Mouse (Mus musculus) liver, postnatal 0 days (tissue): Measurements from ENCODE around the gene Derl3. TPM values are rescaled to one million over a fixed set of nuclear protein-coding genes. Genes with fewer than 3 reads are reported as not detected.

ENCODE experiments used
- ATAC-seq: fragments of 200-750 bp; cut with Nextera tagmentation; 2 replicates; pipeline ENCODE4 v1.8.0; 2017; ENCODE audit warnings: mild to moderate bottlenecking, moderate library complexity
- DNase-seq: peaks from one replicate; pipeline ENCODE4 v3.0.0-alpha.2; 2016
- H3K27ac ChIP-seq: fragments of 300-500 bp; sonication (generic); 2 replicates; pipeline ENCODE4 v1.5.1; 2014; ENCODE audit warnings: antibody characterized with exemption, moderate library complexity, mild to moderate bottlenecking, low read depth
- H3K27me3 ChIP-seq: fragments of 300-500 bp; sonication (generic); 2 replicates; pipeline ENCODE4 v1.6.1; 2014; ENCODE audit warnings: low read length, control low read depth, mixed read lengths; ENCODE audit not compliant: insufficient read depth
- H3K36me3 ChIP-seq: fragments of 300-500 bp; sonication (generic); replicated peaks from 2 replicates; pipeline ENCODE4 v1.6.1; 2014; ENCODE audit warnings: mild to moderate bottlenecking, control low read depth, low read length, moderate library complexity, mixed read lengths; ENCODE audit not compliant: insufficient read depth
- H3K4me1 ChIP-seq: fragments of 300-500 bp; sonication (generic); 2 replicates; pipeline ENCODE4 v1.6.1; 2014; ENCODE audit warnings: antibody characterized with exemption, mild to moderate bottlenecking, control low read depth; ENCODE audit not compliant: insufficient read depth
- H3K4me2 ChIP-seq: fragments of 300-500 bp; sonication (generic); 2 replicates; pipeline ENCODE4 v1.6.1; 2014; ENCODE audit warnings: low read depth, mild to moderate bottlenecking, low read length, moderate library complexity, mixed read lengths
- H3K4me3 ChIP-seq: fragments of 300-500 bp; sonication (generic); 2 replicates; pipeline ENCODE4 v1.5.1; 2014; ENCODE audit warnings: low read depth, low read length
- H3K9ac ChIP-seq: fragments of 300-500 bp; sonication (generic); replicated peaks from 2 replicates; pipeline ENCODE4 v1.6.1; 2014; ENCODE audit warnings: mild to moderate bottlenecking, moderate library complexity
- H3K9me3 ChIP-seq: fragments of 300-500 bp; sonication (generic); 2 replicates; pipeline ENCODE4 v1.6.1; 2016; ENCODE audit warnings: mild to moderate bottlenecking, control low read depth, low read length, mixed read lengths
- CTCF ChIP-seq: sonication (generic); IDR thresholded peaks from 2 replicates; pipeline ENCODE4 v1.5.1; 2016; ENCODE audit warnings: antibody characterized with exemption, low read depth
- EP300 ChIP-seq: IDR thresholded peaks from 2 replicates; pipeline ENCODE4 v1.6.1; 2016; ENCODE audit warnings: antibody characterized with exemption, low read depth, mild to moderate bottlenecking
- WGBS: fragments of 180-500 bp; shearing (Covaris S2); extraction: QIAGEN DNeasy Blood & Tissue Kit; methylation state at CpG from one replicate; pipeline ENCODE4 v1.1.7; 2014; ENCODE audit not compliant: insufficient replicate concordance; 5-methylcytosine and 5-hydroxymethylcytosine counted together
- polyA plus RNA-seq: library from polyadenylated mRNA; unstranded; fragments of >200 nt; fragmentation: Nextera tagmentation; extraction: Ambion mirVana; gene quantifications from 2 replicates; pipeline ENCODE4 v1.2.1, GENCODE M21; 2015

The Derl3 gene
- polyA plus RNA-seq, 1 experiment from 2014 or later = 0.52 TPM

- TF ChIP-seq CTCF = no peak
- TF ChIP-seq EP300 = no peak
- Histone ChIP-seq H3K4me3 (no peak overlapping the region), H3K9ac (no peak overlapping the region), H3K4me1 (peaks cover 36% of the 10 kb centered on the region), H3K9me3 (no peaks in the 10 kb centered on the region), H3K36me3 (peaks cover 9% of the 10 kb centered on the region), H3K4me2 (no peak overlapping the region), H3K27ac (no peak overlapping the region), H3K27me3 (no peaks in the 10 kb centered on the region)
- ATAC-seq = no peak
- 76% methylated on average over 9 of the region's 9 CpGs for WGBS
- no peak for DNase-seq
Measured at GRCm38 (mm10) chr10:75941042-75941824, 48.0 kb downstream of the Derl3 start.

- Histone ChIP-seq H3K9me3 (no peaks in the 10 kb centered on the region), H3K9ac (no peak within 1 kb of the TSS)
- no peak for ATAC-seq
Measured at GRCm38 (mm10) chr10:75942736-75943477, 49.7 kb downstream of the Derl3 start, which contains the start of gene Vpreb3. Gene Vpreb3, plus strand, starts transcription at chr10:75943057.

GRCm38 (mm10) chr10:75944066-75944772 lies 51.0 kb downstream of the Derl3 start:
- Histone ChIP-seq H3K4me1 (peaks cover 14% of the 10 kb centered on the region), H3K9me3 (no peaks in the 10 kb centered on the region), H3K36me3 (no peaks in the 10 kb centered on the region), H3K27ac (no peak overlapping the region), H3K4me3 (no peak overlapping the region), H3K27me3 (no peaks in the 10 kb centered on the region), H3K9ac (no peak overlapping the region), H3K4me2 (no peak overlapping the region)
- no peak for TF ChIP-seq EP300
- no peak for TF ChIP-seq CTCF
- WGBS = 53% methylated on average over 11 of the region's 11 CpGs
- DNase-seq = no peak
- no peak for ATAC-seq

More at GRCm38 (mm10) chr10:75942736-75943477, 49.7 kb downstream of the Derl3 start, which contains the start of gene Vpreb3:
- WGBS = 63% methylated on average over 15 of the region's 15 CpGs
- Histone ChIP-seq H3K4me1 (peaks cover 22% of the 10 kb centered on the region), H3K27me3 (no peaks in the 10 kb centered on the region), H3K36me3 (peaks cover 2% of the 10 kb centered on the region; the same call in 1 of the 2 replicates), H3K4me3 (no peak within 1 kb of the TSS), H3K4me2 (no peak within 1 kb of the TSS), H3K27ac (no peak within 1 kb of the TSS)
- TF ChIP-seq EP300 (no peak), CTCF (no peak)
- DNase-seq = no peak

GRCm38 (mm10) chr10:75945213-75945612 lies 52.0 kb downstream of the Derl3 start:
- Histone ChIP-seq H3K9ac (no peak overlapping the region), H3K9me3 (no peaks in the 10 kb centered on the region), H3K36me3 (no peaks in the 10 kb centered on the region), H3K27ac (no peak overlapping the region), H3K27me3 (peaks cover 2% of the 10 kb centered on the region; the same call in 1 of the 2 replicates), H3K4me2 (no peak overlapping the region), H3K4me1 (peaks cover 5% of the 10 kb centered on the region), H3K4me3 (no peak overlapping the region)
- DNase-seq = no peak
- WGBS = 87% methylated on average over 7 of the region's 7 CpGs
- TF ChIP-seq CTCF = no peak
- no peak for TF ChIP-seq EP300
- no peak for ATAC-seq

Other genes starting within 250 kb of the Derl3 start
- 1.6 TPM in 2 replicates for gene Susd2, start 249.4 kb upstream of the Derl3 start, polyA plus RNA-seq
- 8.2 and 9.1 TPM in 2 replicates for gene Cabin1, start 129.1 kb upstream of the Derl3 start, polyA plus RNA-seq
- gene Ddt, start 120.0 kb upstream of the Derl3 start, polyA plus RNA-seq = 739 and 838 TPM in 2 replicates
- gene Gm20441, start 112.5 kb upstream of the Derl3 start, polyA plus RNA-seq = 0.24 TPM in 1 of 2 replicates, not detected in the other
- gene Gstt3, start 112.0 kb upstream of the Derl3 start, polyA plus RNA-seq = 32.6 and 39.3 TPM in 2 replicates
- 77.5 and 78.5 TPM in 2 replicates for gene Gstt1, start 94.8 kb upstream of the Derl3 start, polyA plus RNA-seq
- gene Gstt4, start 70.9 kb upstream of the Derl3 start, polyA plus RNA-seq = not detected in 2 replicates
- gene Gstt2, start 56.0 kb upstream of the Derl3 start, polyA plus RNA-seq = 148 and 175 TPM in 2 replicates
- gene Mif, start 33.2 kb upstream of the Derl3 start, polyA plus RNA-seq = 1,043 and 1,160 TPM in 2 replicates
- gene Smarcb1, start 28.2 kb downstream of the Derl3 start, polyA plus RNA-seq = 35.5 and 36.0 TPM in 2 replicates
- gene Chchd10, start 39.7 kb downstream of the Derl3 start, polyA plus RNA-seq = 1,168 and 1,173 TPM in 2 replicates
- gene Mmp11, start 43.1 kb downstream of the Derl3 start, polyA plus RNA-seq = 2.8 and 3.6 TPM in 2 replicates
- gene Gm867, start 47.3 kb downstream of the Derl3 start, polyA plus RNA-seq = 6.9 and 8.6 TPM in 2 replicates
- 61.6 and 65.5 TPM in 2 replicates for gene Vpreb3, start 49.6 kb downstream of the Derl3 start, polyA plus RNA-seq
- 0.04 and 0.06 TPM in 2 replicates for gene Gm5134, start 61.1 kb downstream of the Derl3 start, polyA plus RNA-seq
- 7.3 and 8.3 TPM in 2 replicates for gene Zfp280b, start 139.2 kb downstream of the Derl3 start, polyA plus RNA-seq
- gene Slc5a4b, start 217.5 kb downstream of the Derl3 start, polyA plus RNA-seq = not detected in 2 replicates